Mouse (Mus musculus) kidney, adult 2 months (tissue): ENCODE results near the gene Xrcc5. TPM values are rescaled to one million over a fixed set of nuclear protein-coding genes. Genes with fewer than 3 reads are reported as not detected.

Source experiments
- DNase-seq: peaks from one replicate; pipeline ENCODE4 v3.0.0; 2021
- H3K27ac ChIP-seq: fragments of 200-500 bp; 2 replicates; pipeline ENCODE4 v1.5.1; 2012; ENCODE audit warnings: low read depth, low read length, control low read depth, inconsistent platforms; ENCODE audit not compliant: insufficient read depth
- H3K27me3 ChIP-seq: fragments of 200-500 bp; replicated peaks from 2 replicates; pipeline ENCODE4 v1.6.1; 2012; ENCODE audit warnings: mild to moderate bottlenecking, moderate library complexity, low read length, inconsistent platforms; ENCODE audit not compliant: control insufficient read depth, insufficient read depth
- H3K36me3 ChIP-seq: fragments of 200-500 bp; 2 replicates; pipeline ENCODE4 v1.6.1; 2012; ENCODE audit warnings: mild to moderate bottlenecking, moderate library complexity, low read length, inconsistent platforms; ENCODE audit not compliant: control insufficient read depth, insufficient read depth
- H3K4me1 ChIP-seq: fragments of 200-500 bp; 2 replicates; pipeline ENCODE4 v1.6.1; 2011; ENCODE audit warnings: low read length; ENCODE audit not compliant: control insufficient read depth, insufficient read depth
- H3K4me3 ChIP-seq: fragments of 200-500 bp; 2 replicates; pipeline ENCODE4 v1.5.1; 2011; ENCODE audit warnings: mild to moderate bottlenecking, low read depth, low read length, control low read depth; ENCODE audit not compliant: insufficient read depth
- CTCF ChIP-seq: fragments of 200-500 bp; conservative IDR thresholded peaks from 2 replicates; pipeline ENCODE4 v1.5.1; 2011; ENCODE audit warnings: low read depth, mild to moderate bottlenecking, control low read depth, low read length, moderate library complexity, mixed read lengths; ENCODE audit not compliant: insufficient read depth, insufficient read length
- POLR2A ChIP-seq: fragments of 200-500 bp; IDR thresholded peaks from one replicate; pipeline ENCODE4 v1.6.1; 2011; ENCODE audit warnings: low read depth, low read length, control low read depth
- WGBS: fragments of 180-500 bp; shearing (Covaris S2); methylation state at CpG from one replicate; pipeline ENCODE4 v1.1.7; 2018; 5-methylcytosine and 5-hydroxymethylcytosine counted together
- polyA plus RNA-seq: library from polyadenylated mRNA; depleted of rRNA; stranded (reverse); fragments of >200 nt; gene quantifications from 2 replicates; pipeline ENCODE4 v1.2.3, GENCODE M21; 2012

Gene Xrcc5
- polyA plus RNA-seq, 1 experiment, result 11.4 TPM

DNA sequence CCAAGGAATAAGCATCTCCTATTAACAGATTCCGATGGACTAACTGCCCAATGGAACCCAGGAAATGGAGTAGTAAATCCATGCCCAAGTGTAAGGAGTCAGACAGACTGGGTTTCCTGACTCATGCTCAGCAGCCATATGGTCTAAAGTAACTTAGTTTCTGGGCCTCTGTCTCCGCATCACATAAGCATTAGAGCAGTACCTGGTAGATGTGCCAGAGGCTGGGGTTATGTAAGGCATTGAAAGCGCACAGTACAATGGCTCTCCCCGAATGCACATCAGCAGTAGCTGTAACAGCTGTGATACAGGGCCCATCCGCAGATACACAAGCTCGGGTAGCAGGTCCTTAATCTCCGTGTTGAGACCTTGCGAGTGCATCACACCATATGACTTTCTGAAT, 103.9 kb downstream of the Xrcc5 start:
- Histone ChIP-seq H3K27ac (no peak overlapping the region), H3K36me3 (no peaks in the 10 kb centered on the region), H3K4me1 (no peaks in the 10 kb centered on the region), H3K27me3 (no peaks in the 10 kb centered on the region), H3K4me3 (no peak overlapping the region)
- no peak for TF ChIP-seq POLR2A
- no peak for TF ChIP-seq CTCF
- WGBS, result 91% methylated on average over 8 of the region's 8 CpGs
- DNase-seq, result no peak

DNA sequence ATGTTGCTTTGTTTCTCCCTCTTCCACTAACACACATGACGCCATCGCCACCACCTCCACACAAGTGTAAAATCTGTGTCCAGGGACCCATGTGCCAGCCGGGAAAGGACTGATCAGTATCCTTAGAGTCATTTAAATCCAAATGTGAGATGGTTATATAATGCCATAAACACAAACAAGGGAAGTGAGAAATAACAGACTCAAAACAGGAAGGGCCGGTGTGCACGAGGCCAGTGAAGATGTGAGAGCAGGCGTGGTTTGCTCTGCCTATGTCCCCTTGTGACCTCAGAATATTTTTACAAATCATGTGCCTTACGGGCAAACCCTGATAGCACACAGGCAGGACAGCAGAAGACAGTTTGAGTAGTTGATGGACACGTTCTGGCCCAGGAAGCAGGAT, 106.0 kb downstream of the Xrcc5 start:
- 90% methylated on average over 8 of the region's 8 CpGs for WGBS
- Histone ChIP-seq H3K27me3 (no peaks in the 10 kb centered on the region), H3K36me3 (no peaks in the 10 kb centered on the region), H3K4me3 (no peak overlapping the region), H3K4me1 (no peaks in the 10 kb centered on the region), H3K27ac (no peak overlapping the region)
- DNase-seq, result no peak
- TF ChIP-seq POLR2A (no peak), CTCF (no peak)

GRCm38 (mm10) chr1:72414133-72414532, 106.9 kb downstream of the Xrcc5 start:
- Histone ChIP-seq H3K4me3 (no peak overlapping the region), H3K36me3 (no peaks in the 10 kb centered on the region), H3K27me3 (no peaks in the 10 kb centered on the region), H3K4me1 (no peaks in the 10 kb centered on the region), H3K27ac (no peak overlapping the region)
- DNase-seq, result no peak
- TF ChIP-seq POLR2A (no peak), CTCF (no peak)
- WGBS, result 53% methylated on average over 8 of the region's 8 CpGs

GRCm38 (mm10) chr1:72414561-72415253, 107.5 kb downstream of the Xrcc5 start:
- Histone ChIP-seq H3K4me1 (no peaks in the 10 kb centered on the region), H3K36me3 (no peaks in the 10 kb centered on the region), H3K27me3 (no peaks in the 10 kb centered on the region), H3K27ac (no peak overlapping the region), H3K4me3 (no peak overlapping the region)
- DNase-seq, result no peak
- no peak for TF ChIP-seq CTCF
- no peak for TF ChIP-seq POLR2A
- WGBS, result 63% methylated on average over 8 of the region's 8 CpGs

GRCm38 (mm10) chr1:72418744-72419655, 111.8 kb downstream of the Xrcc5 start:
- 0 out of 2 replicates have a peak, but pooled peaks cover 3% of the 10 kb centered on the region for H3K4me1 ChIP-seq
- no peak overlapping the region for H3K4me3 ChIP-seq
- no peak overlapping the region for H3K27ac ChIP-seq
- no peaks in the 10 kb centered on the region for H3K36me3 ChIP-seq
- DNase-seq, result no peak
- H3K27me3 ChIP-seq, result no peaks in the 10 kb centered on the region
- TF ChIP-seq POLR2A, result no peak
- no peak for TF ChIP-seq CTCF
- 77% methylated on average over 8 of the region's 8 CpGs for WGBS

GRCm38 (mm10) chr1:72420220-72420619, 113.0 kb downstream of the Xrcc5 start:
- TF ChIP-seq POLR2A (no peak), CTCF (no peak)
- 51% methylated on average over 2 of the region's 2 CpGs for WGBS
- no peak overlapping the region for H3K4me3 ChIP-seq
- H3K4me1 ChIP-seq, result 0 out of 2 replicates have a peak, but pooled peaks cover 3% of the 10 kb centered on the region
- H3K27me3 ChIP-seq, result no peaks in the 10 kb centered on the region
- H3K27ac ChIP-seq, result no peak overlapping the region
- DNase-seq, result no peak
- H3K36me3 ChIP-seq, result no peaks in the 10 kb centered on the region

GRCm38 (mm10) chr1:72422121-72422520, 114.9 kb downstream of the Xrcc5 start:
- Histone ChIP-seq H3K27ac (no peak overlapping the region), H3K27me3 (no peaks in the 10 kb centered on the region), H3K4me3 (no peak overlapping the region), H3K36me3 (no peaks in the 10 kb centered on the region), H3K4me1 (0 out of 2 replicates have a peak, but pooled peaks cover 3% of the 10 kb centered on the region)
- TF ChIP-seq POLR2A, result no peak
- TF ChIP-seq CTCF, result no peak
- 92% methylated on average over 4 of the region's 4 CpGs for WGBS
- DNase-seq, result no peak
